7 mouse cellular contexts compared by ENCODE assay signal in genomic region chr2:11320241-11320640, GRCm38 (mm10).
DNase-seq lines count a peak whose midpoint lies in the region; ATAC-seq and TF ChIP-seq lines count a peak whose summit lies in the region.

No protein-coding gene starts in this region.

- H3K9me3 ChIP-seq in ES-Bruce4 (replicated peaks; ENCODE audit: control insufficient read depth, insufficient read depth, low read length, poor library complexity, severe bottlenecking): no peaks in the 10 kb centered on the region
- H3K9me3 ChIP-seq in neural tube, embryonic 14.5 days (ENCODE audit: control insufficient read depth, low read length): no peaks in the 10 kb centered on the region

- TF ChIP-seq EP300 in ES-Bruce4 (IDR thresholded peaks at IDR 0.05; ENCODE audit: insufficient read depth, low read depth, low read length): no peak

- H3K4me1 ChIP-seq in ES-Bruce4 (ENCODE audit: control insufficient read depth, insufficient read depth, low read length): no peaks in the 10 kb centered on the region
- no peaks in the 10 kb centered on the region for H3K4me1 ChIP-seq in neural tube, embryonic 14.5 days (ENCODE audit: control insufficient read depth, insufficient read depth, low read length)

- no peak overlapping the region for H3K9ac ChIP-seq in ES-Bruce4 (ENCODE audit: low read depth, poor library complexity, severe bottlenecking)
- H3K9ac ChIP-seq in neural tube, embryonic 14.5 days (replicated peaks; ENCODE audit: low read depth, low read length): no peak overlapping the region

- no peaks in the 10 kb centered on the region for H3K36me3 ChIP-seq in ES-Bruce4 (ENCODE audit: control insufficient read depth, insufficient read depth, low read length, poor library complexity, severe bottlenecking)
- no peaks in the 10 kb centered on the region for H3K36me3 ChIP-seq in neural tube, embryonic 14.5 days (ENCODE audit: control insufficient read depth, insufficient read depth, low read length)

- 0 out of 2 replicates have a peak, but pooled peaks have one; percentile 63 for ATAC-seq in neural tube, embryonic 14.5 days (ENCODE audit: low read depth)

- H3K4me2 ChIP-seq in neural tube, embryonic 14.5 days (ENCODE audit: low read depth, low read length): no peak overlapping the region

- no peak for TF ChIP-seq POLR2A in ES-Bruce4 (IDR thresholded peaks at IDR 0.05; ENCODE audit: insufficient read depth, low read length)

- 38% methylated on average over 10 of the region's 10 CpGs for WGBS in neural tube, embryonic 14.5 days

- intact Hi-C loops in left cerebral cortex, adult 2 months (cut with DNase I): loop anchor here (1.0 to 10.0 kb wide), 2 partner anchors 207 to 955 kb away; no protein-coding TSS in a partner anchor
- intact Hi-C loops in gastrocnemius, postnatal 36 days (cut with DNase I): loop anchor here (10.0 kb wide), 1 partner anchor 535 kb away; no protein-coding TSS in a partner anchor

- peak; percentile 83 for TF ChIP-seq CTCF in left cerebral cortex, adult 2 months (IDR thresholded peaks at IDR 0.05)
- TF ChIP-seq CTCF in ES-Bruce4 (IDR thresholded peaks at IDR 0.05; ENCODE audit: low read depth, low read length): peak; percentile 65

- no peak overlapping the region for H3K27ac ChIP-seq in left cerebral cortex, adult 2 months
- no peak overlapping the region for H3K27ac ChIP-seq in ES-Bruce4 (ENCODE audit: insufficient read depth, low read length)
- H3K27ac ChIP-seq in neural tube, embryonic 14.5 days (ENCODE audit: low read depth, low read length): no peak overlapping the region

- no peaks in the 10 kb centered on the region for H3K27me3 ChIP-seq in ES-Bruce4 (ENCODE audit: control insufficient read depth, insufficient read depth, low read length, poor library complexity, severe bottlenecking)
- H3K27me3 ChIP-seq in neural tube, embryonic 14.5 days (ENCODE audit: control insufficient read depth, insufficient read depth, low read length): no peaks in the 10 kb centered on the region

- no peak overlapping the region for H3K4me3 ChIP-seq in left cerebral cortex, adult 2 months
- H3K4me3 ChIP-seq in ES-Bruce4 (ENCODE audit: low read depth, low read length): no peak overlapping the region
- H3K4me3 ChIP-seq in neural tube, embryonic 14.5 days (ENCODE audit: low read depth, low read length): no peak overlapping the region

- DNase-seq in left cerebral cortex, adult 2 months (ENCODE audit: extremely low spot score in 1 of 2, low spot score in 2 of 2): peak; percentile 19 to 25
- no peak for DNase-seq in left cerebral cortex, adult 11 months (ENCODE audit: low spot score)
- peak; percentile 15 to 45 for DNase-seq in adrenal gland, postnatal 36 days
- peak; percentile 22 for DNase-seq in kidney, postnatal 14 days
- no peak for DNase-seq in gastrocnemius, postnatal 36 days

Comparison
In these comparisons a context has a peak if more than half of its experiments do, and no peak if none do; other contexts are left out.
1. DNase-seq: peak in left cerebral cortex, adult 2 months (2 of 2), adrenal gland, postnatal 36 days (2 of 2) and kidney, postnatal 14 days (single experiment); none in left cerebral cortex, adult 11 months (single experiment) and gastrocnemius, postnatal 36 days (0 of 2).